Mouse (Mus musculus): ENCODE measurements around the gene Vps37b.

The Vps37b gene

GRCm38 (mm10) chr5:124003375-124003774 lies 28.7 kb downstream of the Vps37b start:
- DNase-seq (ENCODE audit: low spot score in 2 of 2): no peak

DNA sequence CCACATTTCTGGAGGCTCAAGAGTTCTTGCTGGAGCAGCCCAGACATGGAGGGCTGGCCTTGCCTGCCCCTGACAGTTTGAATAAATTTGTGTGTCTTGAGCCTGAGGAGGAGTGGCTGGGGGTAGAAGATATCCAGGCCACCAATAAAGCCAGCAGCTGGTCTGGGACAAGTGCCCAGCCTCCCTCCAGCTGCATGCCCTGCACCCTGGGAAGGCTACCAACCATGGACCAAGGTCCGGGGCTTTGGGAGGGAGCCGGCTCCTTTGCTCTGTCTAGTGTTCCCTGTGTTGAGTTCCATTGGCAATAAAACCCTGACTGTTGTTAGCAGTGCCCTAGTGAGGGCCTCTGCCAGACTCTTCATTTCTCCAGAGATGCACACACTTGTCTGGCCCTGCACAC lies 29.2 kb downstream of the Vps37b start:
- DNase-seq (ENCODE audit: low spot score in 2 of 2): peak in 1 of 2 experiments; percentile 56

DNA sequence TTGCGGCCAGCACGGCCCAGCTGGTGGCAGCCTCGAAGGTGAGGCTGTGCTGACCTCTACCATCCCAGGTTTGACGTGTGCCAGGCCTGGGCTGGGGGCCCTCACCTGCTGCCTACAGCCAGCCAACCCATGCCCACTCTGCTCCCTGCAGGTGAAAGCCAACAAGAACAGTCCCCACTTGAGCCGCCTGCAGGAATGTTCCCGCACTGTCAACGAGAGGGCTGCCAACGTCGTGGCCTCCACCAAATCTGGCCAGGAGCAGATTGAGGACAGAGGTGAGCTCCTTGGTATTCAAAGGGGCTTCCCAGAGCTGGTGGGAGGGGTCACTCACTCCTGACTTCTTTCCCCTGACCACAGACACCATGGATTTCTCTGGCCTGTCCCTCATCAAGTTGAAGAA lies 30.8 kb downstream of the Vps37b start:
- no peak for DNase-seq (ENCODE audit: low spot score in 2 of 2)

GRCm38 (mm10) chr5:124000824-124001223 lies 31.2 kb downstream of the Vps37b start:
- DNase-seq (ENCODE audit: low spot score in 2 of 2): peak; percentile 62 to 87

DNA sequence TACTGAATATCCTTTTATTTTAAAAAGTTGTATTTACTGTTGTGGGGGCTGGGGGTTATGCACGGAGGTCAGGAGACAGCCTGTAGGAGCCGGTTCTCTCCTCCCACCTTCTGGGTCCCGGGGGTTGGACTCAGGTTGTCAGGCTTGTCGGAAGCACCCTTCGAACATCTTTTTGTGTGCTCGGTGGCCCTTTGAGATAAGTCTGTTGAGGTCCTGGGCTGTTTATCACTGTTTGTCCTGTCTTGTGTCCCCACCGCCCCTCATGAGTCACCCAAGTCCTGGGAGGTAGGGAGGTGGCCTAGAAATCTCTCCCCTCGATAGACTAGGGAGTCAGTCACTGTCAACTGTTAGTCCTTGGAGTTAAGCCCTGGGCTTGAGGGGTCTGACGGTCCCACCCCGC lies 33.7 kb downstream of the Vps37b start:
- DNase-seq (ENCODE audit: low spot score in 2 of 2): no peak

GRCm38 (mm10) chr5:123997811-123998210 lies 34.3 kb downstream of the Vps37b start:
- DNase-seq (ENCODE audit: low spot score in 2 of 2): no peak

DNA sequence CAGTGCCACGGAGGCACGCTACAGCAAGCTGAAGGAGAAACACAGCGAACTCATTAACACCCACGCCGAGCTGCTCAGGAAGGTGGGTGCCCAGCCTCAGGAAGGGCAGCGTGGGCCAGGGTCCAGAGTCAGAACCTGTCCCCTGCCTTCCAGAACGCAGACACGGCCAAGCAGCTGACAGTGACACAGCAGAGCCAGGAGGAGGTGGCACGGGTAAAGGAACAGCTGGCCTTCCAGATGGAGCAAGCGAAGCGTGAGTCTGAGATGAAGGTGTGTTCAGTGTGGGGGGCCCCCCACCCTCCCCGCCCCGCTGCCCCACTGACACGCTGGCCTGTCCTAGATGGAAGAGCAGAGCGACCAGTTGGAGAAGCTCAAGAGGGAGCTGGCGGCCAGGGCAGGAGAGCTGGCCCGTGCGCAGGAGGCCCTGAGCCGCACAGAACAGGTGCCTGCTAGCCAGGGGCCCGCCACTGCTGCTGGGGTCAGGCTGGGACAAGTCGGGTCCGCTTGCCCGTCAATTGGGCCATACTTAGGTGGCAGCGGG lies 34.8 kb downstream of the Vps37b start:
- no peak for DNase-seq (ENCODE audit: low spot score in 2 of 2)

GRCm38 (mm10) chr5:123996695-123997094 lies 35.4 kb downstream of the Vps37b start:
- no peak for DNase-seq (ENCODE audit: low spot score in 2 of 2)

DNA sequence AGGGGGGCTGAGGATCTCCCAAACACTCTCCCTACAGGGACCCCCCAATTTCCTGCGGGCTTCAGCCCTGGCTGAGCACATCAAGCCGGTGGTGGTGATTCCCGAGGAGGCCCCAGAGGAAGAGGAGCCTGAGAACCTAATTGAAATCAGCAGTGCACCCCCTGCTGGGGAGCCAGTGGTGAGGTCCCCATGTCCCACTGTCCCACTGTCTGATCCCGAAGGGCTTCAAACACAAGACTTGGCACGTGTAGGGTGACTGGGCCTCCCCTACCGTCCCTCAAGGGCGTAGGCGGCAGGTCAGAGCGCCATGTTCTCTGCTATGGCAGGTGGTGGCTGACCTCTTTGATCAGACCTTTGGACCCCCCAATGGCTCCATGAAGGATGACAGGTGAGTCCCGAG lies 35.9 kb downstream of the Vps37b start:
- DNase-seq (ENCODE audit: low spot score in 2 of 2): no peak

DNA sequence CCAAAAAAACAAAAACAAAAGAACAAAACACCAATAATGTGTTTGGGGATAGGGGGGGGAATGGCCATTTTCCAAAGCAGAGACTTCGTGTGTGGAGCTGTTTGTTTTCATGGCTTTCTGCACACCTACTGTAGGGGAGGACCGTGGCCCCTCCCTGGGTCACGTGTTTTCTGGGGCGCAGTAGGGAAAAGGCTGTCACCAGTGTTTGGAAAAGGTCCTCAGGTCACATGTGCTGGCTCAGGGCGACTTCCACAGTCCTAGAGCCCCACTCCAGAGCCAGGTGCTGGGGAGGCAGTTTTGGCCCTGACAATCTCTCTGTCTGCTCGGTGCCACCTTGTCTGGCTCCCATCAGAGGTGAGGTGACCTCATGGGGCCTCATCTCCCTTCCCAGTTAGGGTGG lies 36.7 kb downstream of the Vps37b start:
- DNase-seq (ENCODE audit: low spot score in 2 of 2): no peak

GRCm38 (mm10) chr5:123994468-123994867 lies 37.6 kb downstream of the Vps37b start:
- no peak for DNase-seq (ENCODE audit: low spot score in 2 of 2)

- peak; percentile 52 to 72 for DNase-seq (ENCODE audit: low spot score in 2 of 2)
Measured at GRCm38 (mm10) chr5:123993263-123994036, 38.6 kb downstream of the Vps37b start.

DNA sequence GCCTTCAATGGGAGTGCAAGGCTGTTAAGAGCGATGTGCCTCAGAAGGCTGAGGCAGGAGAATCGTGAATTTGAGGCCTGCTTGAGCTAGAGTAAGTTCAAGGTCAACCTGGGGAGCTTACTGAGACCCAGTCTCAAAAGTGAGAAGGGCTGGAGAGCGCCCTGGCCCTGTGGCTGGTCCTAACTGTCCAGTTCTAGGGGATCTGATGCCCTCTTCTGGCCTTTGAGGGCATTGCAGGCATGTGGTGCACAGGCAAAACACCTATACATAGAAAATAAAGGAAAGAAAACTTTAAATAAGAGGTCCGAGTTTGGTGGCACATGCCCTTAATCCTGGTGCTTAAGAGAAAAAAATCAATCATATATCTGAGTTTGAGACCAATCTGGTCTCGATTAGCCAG lies 39.3 kb downstream of the Vps37b start:
- DNase-seq (ENCODE audit: low spot score in 2 of 2): peak; percentile 71 to 88

DNA sequence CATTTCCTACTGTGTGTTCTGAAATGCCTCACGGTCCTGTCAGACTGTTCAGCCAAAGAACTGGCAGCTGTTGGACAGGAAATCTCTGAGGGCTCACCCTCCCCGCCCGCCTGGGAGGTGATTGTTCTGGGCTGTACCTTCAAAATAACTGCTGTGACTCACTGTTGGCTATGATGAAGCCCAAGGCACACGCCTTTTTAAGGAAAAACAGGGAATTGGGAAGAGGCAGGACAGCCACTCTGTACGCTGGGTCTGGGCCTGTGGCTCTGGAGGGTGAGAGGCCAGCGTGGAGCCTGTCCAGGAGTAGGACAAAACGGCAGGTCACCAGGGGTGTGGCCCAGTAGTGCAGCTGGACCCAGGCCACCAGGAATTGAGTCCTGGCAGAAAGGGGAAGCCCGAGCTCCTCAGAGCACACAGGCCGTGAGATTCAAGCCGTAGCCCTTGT lies 39.9 kb downstream of the Vps37b start:
- DNase-seq (ENCODE audit: low spot score in 2 of 2): peak; percentile 88 to 89

GRCm38 (mm10) chr5:123991321-123991720 lies 40.7 kb downstream of the Vps37b start:
- DNase-seq (ENCODE audit: low spot score in 2 of 2): no peak

GRCm38 (mm10) chr5:123989941-123990885 lies 41.9 kb downstream of the Vps37b start:
- DNase-seq (ENCODE audit: low spot score in 2 of 2): no peak

- DNase-seq (ENCODE audit: low spot score in 2 of 2): no peak
Measured at GRCm38 (mm10) chr5:123987511-123987910, 44.6 kb downstream of the Vps37b start.

- DNase-seq (ENCODE audit: low spot score in 2 of 2): no peak
Measured at GRCm38 (mm10) chr5:123986925-123987324, 45.1 kb downstream of the Vps37b start.

DNA sequence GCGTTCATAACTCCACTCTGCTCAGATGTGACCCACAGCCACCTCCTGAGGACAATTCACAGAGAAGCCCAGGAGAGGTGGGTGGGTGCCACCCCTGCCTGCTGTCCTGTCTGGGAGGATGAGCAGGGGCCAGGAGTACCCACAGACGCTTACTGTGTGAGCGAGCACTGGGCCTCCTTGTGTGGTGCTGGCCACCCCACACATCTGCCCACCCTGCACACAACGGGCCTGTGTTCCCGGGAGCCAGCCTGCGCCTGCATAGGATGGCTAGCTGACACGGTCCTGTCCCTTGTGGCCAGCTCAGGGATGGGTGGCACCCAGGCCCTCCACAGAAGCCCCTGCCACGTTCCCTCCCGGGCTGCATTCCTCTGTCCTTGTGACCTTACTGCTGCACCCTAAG lies 46.6 kb downstream of the Vps37b start:
- DNase-seq (ENCODE audit: low spot score in 2 of 2): no peak

GRCm38 (mm10) chr5:123982838-123983237 lies 49.2 kb downstream of the Vps37b start:
- DNase-seq (ENCODE audit: low spot score in 2 of 2): no peak

- DNase-seq (ENCODE audit: low spot score in 2 of 2): no peak
Measured at GRCm38 (mm10) chr5:123981250-123981554, 50.9 kb downstream of the Vps37b start.

GRCm38 (mm10) chr5:123980521-123981249 lies 51.4 kb downstream of the Vps37b start:
- no peak for DNase-seq (ENCODE audit: low spot score in 2 of 2)

Data from heart, adult 9 months (tissue).